ENCODE assay signal across 11 mouse cellular contexts in genomic region chr7:141191796-141192685, GRCm38 (mm10). TPM values are rescaled to one million over a fixed set of nuclear protein-coding genes. Genes with fewer than 3 reads are reported as not detected.
A peak's percentile ranks its signal among the peaks of the same experiment; 100 is the strongest.
DNase-seq lines count a peak whose midpoint lies in the region; ATAC-seq and TF ChIP-seq lines count a peak whose summit lies in the region.
"Had no signal": no experiment of that assay in that cellular context is flagged by ENCODE, and none has a peak within 500 bp of the region (broad histone marks: within the 10 kb centered on the region; RNA-seq: fewer than 3 reads in every experiment).

No protein-coding gene starts in this region.

- peak overlapping the region in 1 of 2 experiments; percentile 17; a peak in 1 of 4 replicates for H3K4me3 ChIP-seq in ES-E14 (ENCODE audit: insufficient read depth in 1 of 2, low read depth in 1 of 2, low read length in 2 of 2, poor library complexity in 1 of 2, severe bottlenecking in 1 of 2)
- peak overlapping the region; percentile 89; the same call in 1 of the 2 replicates for H3K4me3 ChIP-seq in hindbrain, embryonic 11.5 days (ENCODE audit: low read depth, low read length)
- H3K4me3 ChIP-seq in liver, postnatal 0 days (ENCODE audit: low read depth, low read length), result no peak overlapping the region

- H3K4me1 ChIP-seq in ES-E14 (ENCODE audit: control insufficient read depth in 2 of 2, insufficient read depth in 2 of 2, low read length in 2 of 2, poor library complexity in 1 of 2), result peaks cover 0 to 17% of the 10 kb centered on the region in 2 experiments; a peak in 1 of 4 replicates
- peaks cover 7% of the 10 kb centered on the region; the same call in 1 of the 2 replicates for H3K4me1 ChIP-seq in hindbrain, embryonic 11.5 days (replicated peaks; ENCODE audit: control insufficient read depth, insufficient read depth, low read length)
- H3K4me1 ChIP-seq in liver, postnatal 0 days (ENCODE audit: insufficient read depth), result peaks cover 29% of the 10 kb centered on the region

- TF ChIP-seq EP300 in liver, postnatal 0 days (IDR thresholded peaks at IDR 0.05; ENCODE audit: low read depth), result no peak

- intact Hi-C loops in heart, postnatal 25 days (cut with DNase I), result no loop called here

- H3K4me2 ChIP-seq in hindbrain, embryonic 11.5 days (replicated peaks; ENCODE audit: low read depth, low read length), result peak overlapping the region; percentile 96; the same call in 1 of the 2 replicates
- peak overlapping the region; percentile 100 for H3K4me2 ChIP-seq in liver, postnatal 0 days (ENCODE audit: low read depth, low read length)

- peak; percentile 94 for DNase-seq in heart, adult 11 months
- DNase-seq in heart, postnatal 25 days (ENCODE audit: low spot score), result no peak
- DNase-seq in ES-E14 (ENCODE audit: low read depth, low spot score), result no peak
- no peak for DNase-seq in hindbrain, embryonic 11.5 days (ENCODE audit: low spot score)
- no peak for DNase-seq in liver, postnatal 0 days
- no peak for DNase-seq in ovary, adult 18-20 months (ENCODE audit: low spot score)
- no peak for DNase-seq in cerebellum, postnatal 36 days
- DNase-seq in thymus, postnatal 25 days, result no peak
- DNase-seq: adrenal gland, adult 8-10 months had no signal

- H3K36me3 ChIP-seq in ES-E14 (ENCODE audit: control insufficient read depth, insufficient read depth, low read length, poor library complexity, severe bottlenecking), result peaks cover 32% of the 10 kb centered on the region
- 0 out of 2 replicates have a peak, but pooled peaks cover 3% of the 10 kb centered on the region for H3K36me3 ChIP-seq in hindbrain, embryonic 11.5 days (ENCODE audit: control insufficient read depth, insufficient read depth, low read length)
- peaks cover 32% of the 10 kb centered on the region for H3K36me3 ChIP-seq in liver, postnatal 0 days (replicated peaks; ENCODE audit: insufficient read depth, low read length)

- no peaks in the 10 kb centered on the region for H3K27me3 ChIP-seq in hindbrain, embryonic 11.5 days (ENCODE audit: control insufficient read depth, insufficient read depth, low read length)
- no peaks in the 10 kb centered on the region for H3K27me3 ChIP-seq in liver, postnatal 0 days (ENCODE audit: insufficient read depth, low read length)

- H3K27ac ChIP-seq in ES-E14 (ENCODE audit: insufficient read depth, low read depth, low read length, poor library complexity, severe bottlenecking), result no peak overlapping the region
- H3K27ac ChIP-seq in hindbrain, embryonic 11.5 days (ENCODE audit: low read depth, low read length), result no peak overlapping the region
- no peak overlapping the region for H3K27ac ChIP-seq in liver, postnatal 0 days (ENCODE audit: low read depth)

- no peak for TF ChIP-seq CTCF in liver, postnatal 0 days (IDR thresholded peaks at IDR 0.05; ENCODE audit: low read depth)

- ATAC-seq in hindbrain, embryonic 11.5 days (ENCODE audit: low FRiP score), result no peak
- ATAC-seq in liver, postnatal 0 days, result no peak
- ATAC-seq: CD4-positive, CD25-positive, alpha-beta regulatory T cell, adult 4 months had no signal

- peak overlapping the region; percentile 54; the same call in 1 of the 2 replicates for H3K9ac ChIP-seq in ES-E14 (ENCODE audit: insufficient read depth, low read depth, low read length, poor library complexity, severe bottlenecking)
- H3K9ac ChIP-seq in hindbrain, embryonic 11.5 days (ENCODE audit: low read depth, low read length), result no peak overlapping the region
- H3K9ac ChIP-seq in liver, postnatal 0 days (replicated peaks), result peak overlapping the region; percentile 16; the same call in 1 of the 2 replicates

- WGBS in hindbrain, embryonic 11.5 days, result 91% methylated on average over 24 of the region's 24 CpGs
- 91% methylated on average over 24 of the region's 24 CpGs for WGBS in liver, postnatal 0 days (ENCODE audit: insufficient replicate concordance)

- in situ Hi-C loops in ES-E14 (cut with MboI; ENCODE audit: low sequenced_read_pairs in 2 of 2, unreplicated experiment in 2 of 2), result no loop called here

- H3K9me3 ChIP-seq in ES-E14 (ENCODE audit: control insufficient read depth, insufficient read depth, low read depth, low read length), result no peaks in the 10 kb centered on the region
- no peaks in the 10 kb centered on the region for H3K9me3 ChIP-seq in hindbrain, embryonic 11.5 days (ENCODE audit: control insufficient read depth, low read length)
- no peaks in the 10 kb centered on the region for H3K9me3 ChIP-seq in liver, postnatal 0 days (ENCODE audit: low read length)

TF ChIP-seq in ES-E14, 5 proteins besides CTCF, POLR2A, EP300 and RAD21:
- TF ChIP-seq MAFK (IDR thresholded peaks at IDR 0.05; ENCODE audit: insufficient read depth, low read depth, low read length) (no peak), ZC3H11A (IDR thresholded peaks at IDR 0.05; ENCODE audit: borderline replicate concordance, low read depth, low read length) (no peak), HCFC1 (IDR thresholded peaks at IDR 0.05; ENCODE audit: borderline replicate concordance, insufficient read depth, low read length) (no peak), CHD2 (IDR thresholded peaks at IDR 0.05; ENCODE audit: low read depth, low read length) (no peak), ZNF384 (IDR thresholded peaks at IDR 0.05; ENCODE audit: low read depth, low read length) (no peak)

RNA-seq across cellular contexts. Expression of gene Hras, which starts 1.8 kb away (rescaled TPM):
- 100 to 1,000 TPM; 106 to 112 TPM for total RNA-seq in heart, postnatal 25 days (2021)
- total RNA-seq in ES-E14 (2012; rRNA removed), result 130 and 133 TPM in 2 replicates
- 98.0 and 99.6 TPM in 2 replicates for polyA plus RNA-seq in hindbrain, embryonic 11.5 days (2014; fragmentation: Nextera tagmentation; extraction: Ambion mirVana)
- 44.0 and 46.2 TPM in 2 replicates for polyA plus RNA-seq in liver, postnatal 0 days (2015; fragmentation: Nextera tagmentation; extraction: Ambion mirVana)

RNA-seq across cellular contexts. Expression of gene Lrrc56, which starts 1.9 kb away (rescaled TPM):
- 1 to 10 TPM; 3.2 to 4.7 TPM for total RNA-seq in heart, postnatal 25 days (2021)
- total RNA-seq in ES-E14 (2012; rRNA removed), result 3.3 and 3.9 TPM in 2 replicates
- polyA plus RNA-seq in hindbrain, embryonic 11.5 days (2014; fragmentation: Nextera tagmentation; extraction: Ambion mirVana), result 6.2 and 7.8 TPM in 2 replicates
- 2.0 and 2.2 TPM in 2 replicates for polyA plus RNA-seq in liver, postnatal 0 days (2015; fragmentation: Nextera tagmentation; extraction: Ambion mirVana)

RNA-seq across cellular contexts. Expression of gene Rnh1, which starts 19.4 kb away (rescaled TPM):
- total RNA-seq in heart, postnatal 25 days (2021), result 10 to 100 TPM; 65.7 to 69.9 TPM
- total RNA-seq in ES-E14 (2012; rRNA removed), result 61.9 and 70.3 TPM in 2 replicates
- 59.6 and 64.4 TPM in 2 replicates for polyA plus RNA-seq in hindbrain, embryonic 11.5 days (2014; fragmentation: Nextera tagmentation; extraction: Ambion mirVana)
- 55.2 and 55.7 TPM in 2 replicates for polyA plus RNA-seq in liver, postnatal 0 days (2015; fragmentation: Nextera tagmentation; extraction: Ambion mirVana)

RNA-seq across cellular contexts. Expression of gene Lmntd2, which starts 21.8 kb away (rescaled TPM):
- not detected for total RNA-seq in heart, postnatal 25 days (2021)
- total RNA-seq in ES-E14 (2012; rRNA removed), result 4.0 and 6.4 TPM in 2 replicates
- 2.3 and 3.3 TPM in 2 replicates for polyA plus RNA-seq in hindbrain, embryonic 11.5 days (2014; fragmentation: Nextera tagmentation; extraction: Ambion mirVana)
- 0.49 TPM in 2 replicates for polyA plus RNA-seq in liver, postnatal 0 days (2015; fragmentation: Nextera tagmentation; extraction: Ambion mirVana)
- total RNA-seq: left cerebral cortex, postnatal 10 days had no signal

RNA-seq across cellular contexts. Expression of gene Rassf7, which starts 23.6 kb away (rescaled TPM):
- total RNA-seq in heart, postnatal 25 days (2021), result under 1 TPM; 0.62 to 0.64 TPM
- total RNA-seq in ES-E14 (2012; rRNA removed), result 32.2 and 44.3 TPM in 2 replicates
- 36.4 and 37.8 TPM in 2 replicates for polyA plus RNA-seq in hindbrain, embryonic 11.5 days (2014; fragmentation: Nextera tagmentation; extraction: Ambion mirVana)
- polyA plus RNA-seq in liver, postnatal 0 days (2015; fragmentation: Nextera tagmentation; extraction: Ambion mirVana), result 24.9 and 27.3 TPM in 2 replicates
